Mouse (Mus musculus) retina, postnatal 7 days (tissue): Measurements from ENCODE around the gene Plekhg5.

Source experiments
- DNase-seq: peaks from one replicate; pipeline ENCODE4 v3.0.0-alpha.2; 2012; ENCODE audit warnings: low read depth, low spot score

The Plekhg5 gene

DNA sequence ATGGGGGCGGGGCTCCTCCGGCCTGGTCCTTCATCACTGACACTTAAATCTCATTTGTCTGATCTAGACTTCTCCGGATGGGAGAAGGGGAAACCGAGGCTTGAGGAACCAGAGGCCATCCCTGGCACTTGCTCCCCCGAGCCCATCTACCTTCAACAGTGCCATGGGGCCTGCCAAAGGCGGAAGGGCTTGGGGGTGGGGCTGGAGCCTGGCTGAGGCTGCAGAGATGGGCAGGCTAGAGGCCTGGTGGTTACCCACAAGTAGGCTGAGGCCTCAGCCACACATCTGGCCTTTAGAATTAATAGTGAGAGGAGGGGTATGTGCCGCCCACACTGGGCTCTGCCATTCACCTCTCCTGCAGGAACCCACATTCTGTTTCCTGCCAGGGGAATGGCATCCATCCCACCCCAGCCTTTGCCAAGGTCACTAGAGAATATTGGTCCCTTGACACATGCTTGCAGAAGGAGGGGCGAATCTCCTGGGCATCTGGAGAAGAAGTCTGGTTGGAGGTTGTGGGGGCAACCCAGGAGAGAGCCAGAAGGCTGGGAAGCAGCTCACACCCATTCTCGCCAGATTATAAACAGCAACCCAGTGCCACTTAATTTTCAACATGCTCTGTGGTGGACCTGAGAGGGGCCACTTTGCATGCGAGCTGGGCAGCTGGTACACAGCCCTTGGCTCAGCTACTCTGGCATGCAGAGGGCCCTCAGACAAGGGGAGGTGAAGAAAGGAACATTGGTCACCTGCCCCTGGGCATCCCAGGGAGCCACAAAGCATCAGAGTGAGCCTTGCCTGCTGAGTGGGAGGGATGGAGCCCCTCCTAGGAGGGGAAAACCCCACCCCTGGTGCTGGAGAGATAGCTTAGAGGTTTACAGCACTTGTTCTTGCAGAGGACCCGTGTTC, 1.6 kb upstream of the Plekhg5 start:
- DNase-seq = no peak

DNA sequence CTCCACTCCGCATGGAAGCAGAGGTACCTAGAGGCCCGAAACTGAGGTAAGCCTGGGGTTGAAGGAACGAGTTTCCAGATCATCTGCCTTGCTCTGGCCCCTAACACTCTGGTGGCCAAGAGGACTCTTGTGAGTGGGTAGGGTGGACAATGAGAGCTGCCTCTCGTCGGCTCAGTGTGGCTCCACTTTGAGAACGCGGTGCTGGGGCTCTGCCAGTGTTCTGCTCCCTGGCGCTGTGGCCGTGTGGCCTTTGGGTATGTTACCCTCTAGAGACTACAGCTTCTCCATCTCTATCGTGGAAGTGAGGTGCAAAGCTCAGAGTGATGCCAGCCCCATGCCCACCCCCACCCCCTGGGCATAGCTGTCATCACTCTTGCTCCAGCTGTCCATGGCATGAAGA, 357 bp downstream of the Plekhg5 start:
- DNase-seq = no peak

- no peak for DNase-seq
These were observed 1.4 kb downstream of the Plekhg5 start for GRCm38 (mm10) chr4:152073715-152074114.

DNA sequence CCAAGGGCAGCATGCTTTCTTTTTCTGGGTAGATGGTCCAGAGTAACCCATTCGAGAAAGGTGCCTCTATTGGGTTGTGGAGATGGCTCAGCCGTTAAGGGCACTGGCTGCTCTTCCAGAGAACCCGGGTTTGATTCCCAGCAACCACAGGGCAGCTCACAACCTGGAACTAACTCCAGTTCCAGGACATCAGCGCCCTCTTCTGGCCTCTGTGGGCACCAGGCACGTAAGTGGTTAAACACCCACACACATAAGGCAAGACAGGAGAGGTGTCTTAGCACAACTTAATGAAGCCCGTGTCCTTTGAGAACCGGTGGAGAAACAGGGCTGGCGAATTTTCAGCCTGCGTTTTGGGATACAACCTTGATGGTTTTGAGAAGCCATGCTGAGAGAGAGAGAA, 2.2 kb downstream of the Plekhg5 start:
- no peak for DNase-seq

- DNase-seq = no peak
These were observed 4.9 kb downstream of the Plekhg5 start for GRCm38 (mm10) chr4:152077191-152077590.

DNA sequence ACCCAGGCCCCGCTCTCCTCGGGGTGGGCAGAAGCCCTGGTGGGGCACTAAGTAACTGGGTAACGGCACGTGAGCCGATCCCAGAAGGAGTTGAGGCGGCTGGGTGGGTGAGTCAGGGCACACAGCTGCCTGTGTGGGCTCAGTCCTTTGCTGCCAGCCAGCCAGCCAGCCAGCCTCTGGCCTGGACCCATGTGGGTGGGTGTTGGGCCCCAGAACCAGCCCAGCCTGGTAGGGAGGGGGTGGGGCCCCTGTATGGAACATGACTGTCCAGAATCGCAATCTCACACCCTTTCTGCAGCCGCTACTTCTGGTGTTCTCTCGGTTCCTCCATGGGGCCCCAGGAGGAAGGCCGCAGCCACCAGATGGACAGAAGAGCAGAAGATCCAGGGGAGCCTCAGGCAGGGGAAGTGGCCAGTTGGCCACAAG, 5.8 kb downstream of the Plekhg5 start:
- no peak for DNase-seq

- DNase-seq = no peak
These were observed 7.0 kb downstream of the Plekhg5 start for GRCm38 (mm10) chr4:152079261-152079660.

GRCm38 (mm10) chr4:152079931-152080330, 7.6 kb downstream of the Plekhg5 start:
- DNase-seq = no peak

DNA sequence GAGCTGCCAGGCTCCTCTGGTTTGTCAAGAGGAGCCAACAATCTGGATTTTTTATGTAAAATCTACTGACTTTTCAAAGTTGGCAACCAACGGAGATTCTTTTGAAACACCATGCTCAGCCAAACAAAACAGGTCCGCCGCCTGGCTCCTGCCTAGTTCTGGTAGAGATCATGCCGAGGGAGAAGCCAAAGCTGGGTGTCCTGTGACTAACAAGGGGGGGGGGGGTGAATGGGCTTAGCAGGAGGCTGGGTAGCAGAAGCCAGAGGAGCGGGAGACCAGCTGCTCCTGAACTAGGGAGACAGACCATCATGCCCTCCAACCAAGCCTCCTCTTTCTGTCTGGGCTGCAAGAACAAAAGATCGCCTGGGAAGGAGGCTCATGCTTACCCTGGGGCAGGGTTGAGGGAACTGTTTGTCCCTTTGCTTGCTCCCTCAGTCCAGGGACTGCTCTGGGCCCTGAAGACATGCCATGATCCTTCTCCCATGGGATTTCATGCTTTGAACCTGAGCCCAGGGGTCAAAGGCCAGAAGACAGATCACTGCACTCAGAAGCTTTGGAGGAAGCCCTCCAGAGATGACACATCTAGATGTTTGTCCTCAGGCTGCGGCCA, 11.4 kb downstream of the Plekhg5 start:
- no peak for DNase-seq

- DNase-seq = no peak
These were observed 12.3 kb downstream of the Plekhg5 start for GRCm38 (mm10) chr4:152084616-152085015.

GRCm38 (mm10) chr4:152086505-152087210, 14.4 kb downstream of the Plekhg5 start:
- no peak for DNase-seq

GRCm38 (mm10) chr4:152087211-152088081, 15.1 kb downstream of the Plekhg5 start:
- DNase-seq = no peak

DNA sequence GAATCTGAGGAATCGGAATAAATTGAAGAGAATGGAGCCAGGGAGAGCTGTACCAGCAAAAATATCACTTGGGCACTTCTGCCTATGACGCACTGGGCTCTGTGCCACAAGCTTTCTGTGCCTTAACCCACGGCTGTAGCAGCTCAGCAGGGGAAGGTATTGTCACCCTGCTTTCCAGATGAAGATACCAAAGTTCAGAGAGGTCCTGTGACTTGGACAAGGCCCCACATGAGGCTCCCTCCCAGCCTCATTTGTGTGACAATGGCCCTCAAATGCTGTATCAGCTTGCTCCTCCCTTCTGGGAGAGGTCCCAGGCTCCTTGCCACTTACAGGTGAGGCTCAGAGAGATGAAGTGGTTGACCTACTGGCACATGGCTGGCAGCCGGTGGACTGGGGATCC, 15.8 kb downstream of the Plekhg5 start:
- DNase-seq = no peak

DNA sequence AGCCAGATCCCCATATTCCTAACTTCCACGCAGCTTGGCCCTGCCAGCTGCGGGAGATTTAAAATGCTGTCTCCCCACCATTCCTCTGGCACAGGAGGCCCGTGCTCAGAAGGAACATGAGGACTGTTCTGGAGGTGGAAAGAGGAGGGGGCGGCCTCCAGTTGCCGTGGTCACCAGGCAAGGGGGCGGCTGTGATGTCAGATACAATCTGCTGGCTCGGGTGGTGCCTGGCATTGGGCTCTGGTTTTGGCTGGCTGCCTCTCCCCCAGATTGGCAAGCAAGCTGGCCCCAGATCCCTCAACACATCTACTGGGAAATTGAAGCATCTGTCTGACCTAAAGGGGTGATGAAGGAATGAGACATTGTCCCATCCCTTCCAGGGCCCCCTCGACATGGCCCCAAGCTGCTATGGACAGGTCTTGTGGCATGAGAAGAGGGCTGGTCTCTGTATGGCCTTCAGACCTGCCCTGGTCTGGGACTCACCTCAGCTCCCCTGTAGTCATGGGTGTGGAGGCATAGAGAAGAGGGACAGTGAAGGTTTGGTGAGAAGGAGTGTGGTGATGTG, 16.3 kb downstream of the Plekhg5 start:
- DNase-seq = no peak

GRCm38 (mm10) chr4:152090191-152090590, 17.9 kb downstream of the Plekhg5 start:
- DNase-seq = no peak

DNA sequence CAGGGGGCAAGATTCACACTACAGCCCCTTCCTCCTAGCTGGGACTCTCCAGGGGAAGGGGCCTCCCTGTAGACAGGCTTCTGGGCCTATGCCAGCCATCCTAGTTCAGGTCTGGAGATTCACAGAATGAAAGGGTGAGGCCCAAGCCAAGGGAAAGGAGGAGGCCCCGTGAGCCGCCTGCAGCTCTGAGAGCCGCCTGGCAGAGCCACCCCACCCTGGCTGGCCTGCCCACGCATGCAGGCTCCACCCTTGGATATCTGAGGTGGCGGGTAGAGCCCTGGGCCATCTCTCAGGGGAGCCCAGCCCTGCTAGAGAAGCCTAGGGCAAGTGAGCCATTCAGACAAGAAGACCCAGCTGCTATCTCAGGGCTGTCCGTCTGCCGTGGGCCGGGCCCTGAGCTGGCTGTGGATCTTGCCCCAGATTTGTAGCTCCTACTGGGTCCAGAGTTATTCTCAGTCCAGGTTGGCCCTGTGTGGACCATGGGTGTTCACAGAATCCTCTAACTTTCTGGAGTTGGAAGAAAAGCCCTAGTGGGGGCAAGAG, 20.5 kb downstream of the Plekhg5 start:
- no peak for DNase-seq

DNA sequence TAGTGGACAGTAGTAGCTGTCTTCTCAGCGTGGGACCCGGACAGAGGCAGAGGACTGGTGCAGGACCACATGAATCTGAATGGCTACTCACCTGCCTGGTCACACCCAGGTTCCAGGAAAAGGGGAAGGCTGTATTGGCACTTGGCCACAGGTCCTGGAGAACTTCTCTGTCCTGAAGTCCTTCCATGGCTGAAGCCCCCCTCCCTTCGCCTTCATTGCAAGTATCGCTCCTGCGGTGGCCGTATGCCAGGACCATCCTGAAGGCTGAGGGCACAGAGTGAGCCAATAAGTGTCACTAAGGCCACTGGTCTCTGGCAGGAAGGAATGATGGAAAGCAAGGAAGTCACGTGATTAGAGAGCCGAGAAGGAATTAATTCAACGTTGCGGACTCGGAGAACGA, 21.9 kb downstream of the Plekhg5 start:
- DNase-seq = no peak

DNA sequence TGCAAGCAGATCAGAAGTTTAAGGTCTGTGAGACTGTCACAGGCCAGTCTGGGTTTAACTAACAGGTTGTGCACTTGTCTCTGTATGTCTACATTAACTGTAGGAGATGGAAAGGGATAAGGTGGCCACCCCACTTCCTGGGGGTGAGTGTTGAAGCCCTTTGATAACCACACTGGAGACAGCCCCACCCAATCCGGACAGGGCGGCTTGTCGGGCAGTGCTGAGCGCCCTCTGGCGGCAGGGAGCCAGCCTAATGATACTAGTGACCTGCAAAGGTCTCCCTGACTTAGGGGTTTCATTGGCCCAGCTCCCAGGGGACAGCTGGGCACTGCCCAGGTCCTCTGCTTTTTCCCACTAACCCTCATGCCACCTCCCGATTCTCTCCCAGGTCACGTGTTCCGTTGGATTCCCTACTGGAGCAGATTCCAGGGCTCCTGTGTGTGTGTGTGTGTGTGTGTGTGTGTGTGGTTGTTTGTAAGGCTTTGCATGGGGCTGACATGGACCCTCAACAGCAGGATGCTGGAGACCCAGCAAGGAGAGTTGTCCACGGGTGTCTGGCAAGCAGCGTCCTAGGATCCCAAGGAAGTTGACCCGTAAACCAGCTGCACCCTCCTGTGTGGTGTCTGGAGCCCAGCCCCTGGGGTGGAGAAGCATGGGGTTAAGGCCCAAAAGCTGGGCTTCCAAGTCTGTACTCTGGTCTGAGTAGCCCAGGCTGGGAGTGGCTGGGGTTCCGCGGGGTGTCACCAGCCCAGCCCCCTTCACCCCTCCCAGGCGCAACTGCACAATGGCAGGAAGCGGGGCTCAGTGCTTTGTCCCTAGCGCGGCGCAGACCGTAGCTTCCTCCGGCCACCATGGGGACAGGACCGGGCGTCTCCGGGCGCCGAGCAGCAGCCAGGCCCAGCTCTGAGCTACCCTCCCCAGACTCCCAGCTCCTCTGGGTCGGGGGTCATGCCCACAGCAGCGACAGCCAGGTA, 23.9 kb downstream of the Plekhg5 start:
- peak; percentile 52 for DNase-seq

DNA sequence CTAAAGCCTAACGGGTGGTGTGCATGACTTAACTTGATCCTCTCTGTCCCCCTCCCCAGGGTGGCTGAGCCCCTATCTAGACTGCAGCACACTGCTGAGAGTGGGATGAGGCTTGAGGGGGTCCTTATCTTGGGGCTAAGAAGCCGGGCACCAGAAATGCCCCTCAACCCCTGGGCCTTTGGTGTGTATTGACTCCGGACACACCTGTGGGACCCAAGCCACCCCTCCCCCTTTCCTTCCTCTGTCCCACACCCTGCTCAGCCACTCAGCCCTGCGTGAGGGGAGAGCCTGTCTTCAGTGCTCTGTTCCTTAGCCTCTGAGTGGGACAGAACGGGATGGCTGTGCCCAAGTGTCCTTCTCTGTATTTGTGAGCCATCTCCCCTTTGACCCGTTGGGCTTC, 24.6 kb downstream of the Plekhg5 start:
- no peak for DNase-seq
